Mouse (Mus musculus) CD8-positive naive resting alpha-beta T cell, adult 57 days (primary cell): ENCODE data around the gene Lrrc3b. TPM values are rescaled to one million over a fixed set of nuclear protein-coding genes. Genes with fewer than 3 reads are reported as not detected.

Source experiments
- total RNA-seq: library from RNA; stranded (reverse); gene quantifications from one replicate; pipeline ENCODE4 v1.2.4, GENCODE M21; 2023

Lrrc3b gene
- 1.1 TPM for total RNA-seq

DNA sequence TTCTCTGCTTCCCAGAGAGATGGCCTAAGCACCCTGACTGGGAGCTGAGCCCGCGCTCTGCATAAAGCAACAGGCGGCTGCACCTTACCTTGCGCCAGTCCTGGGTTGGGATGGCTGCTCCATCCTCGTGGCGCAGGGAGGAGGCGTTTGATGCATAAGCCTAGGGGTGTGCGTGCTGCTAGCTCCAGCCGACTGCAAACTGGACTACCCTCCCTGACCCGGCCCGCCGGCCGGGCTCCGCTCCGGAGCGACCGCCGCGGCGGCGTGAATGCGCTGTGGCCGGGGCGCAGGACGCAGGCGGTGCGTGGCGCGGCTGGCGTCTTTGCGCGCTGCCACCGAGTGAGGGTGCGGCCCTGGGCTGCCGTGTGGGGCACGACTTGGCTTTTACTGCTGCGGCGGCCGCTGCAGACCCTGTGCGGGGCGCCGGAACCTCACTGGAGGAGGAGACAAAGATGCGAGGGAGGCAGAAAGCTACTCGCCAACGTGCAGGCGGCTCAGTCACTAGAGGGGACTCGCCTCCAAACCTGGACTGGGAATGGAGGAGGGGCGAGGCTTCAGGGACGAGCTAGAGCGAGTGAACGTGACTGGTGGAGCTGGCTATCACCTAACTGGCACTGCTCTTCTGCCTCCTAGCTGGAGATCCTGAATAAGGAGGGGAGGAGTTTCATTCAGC, at the start of gene Lrrc3b:
Lrrc3b (minus strand) TSS at position 503 of the 673 bp plus-strand sequence.

